Mouse (Mus musculus) 3134 (cell line): Measurements from ENCODE around the gene Cpa1.

Experiments
- DNase-seq: peaks from one replicate; pipeline ENCODE4 v3.0.0-alpha.2; 2011; ENCODE audit warnings: low spot score; ENCODE audit not compliant: insufficient read length; ENCODE audit errors: extremely low read depth

Gene Cpa1

DNA sequence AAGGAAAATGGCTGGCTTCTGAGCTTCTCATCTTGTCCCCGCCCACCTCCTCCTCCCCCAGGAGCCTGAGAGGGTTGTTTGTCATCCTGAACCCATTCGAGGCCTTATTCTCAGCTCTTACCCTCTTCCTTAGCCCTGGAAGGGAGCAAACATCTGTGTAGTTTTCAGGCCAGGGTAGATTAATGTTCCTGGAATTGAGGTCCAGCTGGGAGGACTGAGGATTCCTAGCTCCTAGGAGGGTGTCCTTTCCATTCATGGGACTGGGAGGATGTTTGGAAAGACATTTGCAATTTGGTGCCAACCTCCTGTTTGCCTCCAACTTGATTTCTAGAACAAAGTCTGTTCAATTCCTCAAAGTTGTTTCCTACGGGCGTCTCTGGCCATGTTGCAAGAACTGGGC, 18.4 kb upstream of the Cpa1 start:
- no peak for DNase-seq

DNA sequence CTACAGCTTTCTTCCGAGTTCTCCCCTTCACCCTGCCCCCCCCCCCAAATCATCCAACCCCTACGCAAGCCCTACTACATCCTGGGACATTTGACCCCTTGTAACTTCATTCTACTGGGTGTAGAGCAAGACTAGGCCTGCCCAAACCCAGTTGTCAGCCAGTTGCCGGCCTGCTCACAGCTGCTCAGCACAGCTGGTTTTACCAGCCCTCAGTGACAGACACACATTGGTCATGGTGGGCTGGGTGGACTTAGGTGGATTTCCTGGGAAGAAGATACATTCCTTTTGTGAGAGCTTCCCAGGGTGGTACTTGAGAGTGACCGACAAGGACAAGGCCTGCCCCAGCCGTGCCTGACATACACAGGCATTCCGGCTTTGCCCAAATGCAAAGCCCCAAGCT, 18.0 kb upstream of the Cpa1 start:
- DNase-seq, result no peak

DNA sequence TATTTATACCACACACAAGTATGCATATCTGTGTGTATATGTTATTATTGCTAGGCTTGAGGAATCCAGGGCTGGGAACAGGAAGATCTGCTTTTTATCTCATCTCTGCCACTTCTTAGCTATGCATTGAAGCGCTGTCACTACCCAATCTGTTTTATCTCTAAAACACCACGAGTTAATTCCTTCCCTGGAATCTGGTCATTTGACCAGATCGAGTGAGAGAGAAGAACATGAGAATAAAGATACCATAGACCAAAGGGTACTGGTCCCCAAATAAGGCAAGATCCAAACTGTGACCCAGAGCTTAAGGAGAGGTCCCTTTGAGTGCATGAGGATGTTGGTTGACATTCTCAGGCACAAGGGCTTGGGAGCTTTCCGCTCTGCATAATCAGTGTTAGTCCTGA, 17.0 kb upstream of the Cpa1 start:
- DNase-seq, result no peak

DNA sequence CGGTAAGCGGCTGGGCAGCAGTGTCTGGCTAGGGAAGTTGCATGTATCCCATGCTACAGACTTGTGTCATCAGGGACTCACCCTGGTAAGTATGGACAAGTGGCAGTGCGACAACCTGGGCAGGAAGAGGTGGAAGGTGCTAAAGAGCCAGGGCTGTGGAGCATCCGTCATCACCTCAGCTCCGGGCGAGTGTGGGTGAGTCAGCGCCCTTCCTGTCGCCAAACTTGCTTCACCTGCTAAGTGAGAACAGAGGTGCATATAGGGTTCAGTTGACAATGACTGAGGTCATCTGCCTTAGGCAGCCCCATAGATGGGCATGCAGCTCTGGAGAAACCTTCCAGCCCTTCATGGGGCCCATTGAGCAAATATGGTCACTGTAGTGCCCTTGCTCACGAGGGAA, 14.3 kb upstream of the Cpa1 start:
- no peak for DNase-seq

DNA sequence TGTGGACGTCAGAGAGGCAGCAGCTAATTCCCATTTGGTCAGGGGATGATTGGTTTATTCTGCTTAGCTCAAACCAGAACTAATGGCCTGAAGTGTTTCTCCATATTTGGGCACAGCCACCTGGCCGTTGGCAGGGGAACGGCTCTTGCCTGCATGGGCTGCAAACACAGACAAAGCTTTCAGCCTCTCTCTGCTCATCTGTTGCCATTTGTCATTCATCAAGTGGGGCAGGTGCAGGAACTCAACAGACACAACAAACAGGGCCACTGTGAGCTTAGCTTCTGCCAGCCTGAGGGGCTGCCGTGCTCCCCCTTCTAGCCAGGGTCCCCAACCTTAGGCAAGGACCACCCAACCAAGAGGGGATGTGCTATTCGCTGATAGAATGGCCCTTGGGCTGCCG, 10.9 kb upstream of the Cpa1 start:
- no peak for DNase-seq

DNA sequence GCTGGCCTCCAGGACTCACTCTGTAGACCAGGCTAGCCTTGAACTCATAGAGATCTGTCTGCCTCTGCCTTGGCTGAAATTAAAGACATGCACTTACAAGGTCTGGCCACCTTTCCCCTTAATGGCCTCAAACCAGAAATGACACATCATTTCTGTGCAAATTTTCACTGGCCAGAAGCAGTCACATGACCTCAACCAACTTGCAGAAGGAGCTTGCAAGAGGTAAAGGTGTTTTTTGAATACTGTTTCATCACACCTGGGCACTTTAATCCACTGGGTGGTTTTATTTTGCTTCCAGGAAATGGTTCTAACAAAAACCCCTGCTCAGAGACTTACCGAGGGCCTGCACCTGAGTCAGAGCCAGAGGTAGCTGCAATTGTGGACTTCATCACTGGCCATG, 9.0 kb upstream of the Cpa1 start:
- no peak for DNase-seq

DNA sequence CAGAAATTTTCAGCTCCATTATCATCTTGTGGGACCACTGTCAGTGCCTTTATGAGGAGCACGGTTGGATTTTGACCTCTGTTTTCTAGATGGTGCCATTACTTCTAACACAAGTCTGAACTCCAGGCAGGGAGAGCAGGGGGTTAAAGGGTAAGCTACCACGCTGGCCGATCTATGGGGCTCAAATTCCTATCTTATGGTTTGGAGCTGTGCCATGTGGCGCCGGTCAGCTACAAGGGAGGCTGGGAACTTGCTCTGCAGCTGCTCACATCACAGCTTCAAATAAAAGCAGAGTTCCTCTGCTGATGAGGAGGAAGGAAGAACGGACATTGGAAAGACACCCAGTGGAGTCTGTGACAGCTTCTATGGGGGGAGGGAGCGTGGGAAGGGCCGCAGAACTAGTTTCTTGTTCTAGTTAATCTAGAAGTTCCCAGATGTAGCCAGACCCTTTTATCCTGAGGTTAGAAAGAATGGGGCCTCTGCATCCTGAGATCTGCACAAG, 3.6 kb upstream of the Cpa1 start:
- DNase-seq, result no peak

DNA sequence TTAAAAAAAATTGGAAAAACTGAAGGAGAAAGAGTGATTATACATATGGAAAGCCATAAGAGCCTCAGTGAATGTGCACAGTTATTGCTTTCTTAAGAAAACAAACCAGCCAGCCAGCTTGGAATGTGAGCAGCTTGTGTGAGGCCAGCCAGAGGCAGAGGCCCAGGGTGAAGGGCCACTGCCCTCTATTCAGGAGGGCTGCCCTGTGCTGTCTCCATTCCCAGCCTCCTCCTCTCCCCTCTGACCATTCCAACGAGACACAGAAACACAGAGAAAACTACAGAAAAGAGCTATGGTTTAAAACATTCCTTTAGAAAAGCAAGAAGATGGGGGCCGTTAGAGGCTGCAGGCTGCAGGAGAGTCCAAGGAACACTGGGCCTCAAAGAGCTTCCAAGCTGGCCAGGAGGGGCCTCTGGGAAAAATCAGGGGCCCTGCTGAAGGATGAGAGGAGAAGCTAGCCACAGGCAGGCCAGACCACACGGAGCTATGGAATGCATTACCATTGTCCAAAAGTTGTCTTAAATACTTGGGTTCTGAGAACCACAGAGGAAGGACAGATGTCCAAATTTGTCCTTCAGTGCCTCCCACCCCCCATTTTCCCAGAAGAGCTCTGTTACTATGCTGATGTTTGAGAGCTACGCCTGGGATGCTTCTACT, 2.7 kb upstream of the Cpa1 start:
- DNase-seq, result no peak

DNA sequence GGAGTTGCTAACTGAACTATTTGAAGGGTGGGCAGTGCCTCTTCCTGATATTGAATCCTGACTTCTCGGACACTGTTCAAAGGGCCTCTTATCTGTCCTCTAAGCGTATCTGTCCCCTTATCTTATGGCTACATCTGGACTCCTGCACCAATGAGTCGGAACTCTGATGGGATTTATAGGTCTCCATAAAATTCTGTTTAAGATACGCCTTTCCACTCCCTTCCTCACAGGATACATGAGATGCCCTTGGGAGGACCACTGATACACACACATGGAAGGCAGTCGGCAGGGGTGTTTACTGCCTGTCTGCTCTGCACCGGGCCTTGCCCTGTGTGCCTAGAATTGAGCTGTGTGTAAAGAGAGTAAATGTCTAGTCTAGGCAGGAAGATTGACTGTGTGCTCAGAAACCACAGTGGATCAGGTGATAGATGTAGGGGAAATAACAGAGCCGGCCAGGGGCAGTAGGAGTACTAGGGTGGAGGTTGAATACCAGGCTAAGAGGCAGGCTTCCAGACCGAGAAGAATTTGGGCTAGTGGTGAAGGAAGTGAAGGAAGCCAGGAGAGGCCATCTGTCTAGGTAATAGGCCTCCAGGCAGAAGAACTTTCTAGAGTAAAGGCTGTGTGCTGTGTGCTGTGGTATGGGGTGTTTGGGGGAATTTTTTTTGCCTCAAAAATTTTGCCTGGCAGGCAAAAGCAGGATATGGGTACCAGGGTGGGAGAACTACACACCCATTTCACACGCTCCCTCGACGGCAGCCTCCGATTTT, 4.9 kb downstream of the Cpa1 start:
- no peak for DNase-seq

DNA sequence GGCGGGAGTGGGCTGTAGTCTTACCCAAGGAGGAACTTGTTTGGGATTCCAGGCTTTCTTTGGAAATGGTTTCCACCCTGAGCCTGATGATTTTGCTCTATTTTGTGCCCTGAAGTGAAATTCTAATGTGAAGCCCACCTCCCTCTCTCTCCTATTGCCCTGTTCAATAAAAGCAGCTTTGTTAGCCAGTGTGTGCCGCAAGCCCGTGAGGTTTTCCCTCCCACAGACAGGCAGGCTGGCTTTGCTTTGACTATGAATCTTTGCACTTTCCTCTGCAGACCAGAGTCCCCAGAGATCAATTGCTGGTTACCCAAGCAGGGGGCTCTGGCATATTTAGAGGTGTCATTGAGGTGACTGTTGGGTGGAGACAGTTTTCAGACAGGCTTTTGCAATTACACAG, 5.4 kb downstream of the Cpa1 start:
- no peak for DNase-seq

DNA sequence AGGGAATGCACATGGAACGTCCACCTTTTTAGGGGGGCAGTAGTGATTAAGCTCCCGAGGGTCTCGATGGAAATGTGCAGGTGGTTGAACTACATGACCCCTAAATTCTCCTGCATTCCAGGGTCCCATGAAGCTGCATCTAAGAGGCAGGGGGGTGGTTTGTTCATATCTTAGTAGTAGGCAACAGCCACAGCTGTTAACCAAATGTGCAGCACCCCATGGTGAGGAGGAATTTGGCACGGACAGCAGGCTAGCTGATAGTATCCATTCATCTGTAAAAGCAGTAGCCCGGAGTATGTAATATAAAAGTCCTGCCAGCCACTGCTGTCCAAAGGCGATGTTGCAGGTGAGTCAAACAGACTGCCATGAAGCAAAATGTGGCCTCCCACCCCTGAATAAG, 6.4 kb downstream of the Cpa1 start:
- no peak for DNase-seq

DNA sequence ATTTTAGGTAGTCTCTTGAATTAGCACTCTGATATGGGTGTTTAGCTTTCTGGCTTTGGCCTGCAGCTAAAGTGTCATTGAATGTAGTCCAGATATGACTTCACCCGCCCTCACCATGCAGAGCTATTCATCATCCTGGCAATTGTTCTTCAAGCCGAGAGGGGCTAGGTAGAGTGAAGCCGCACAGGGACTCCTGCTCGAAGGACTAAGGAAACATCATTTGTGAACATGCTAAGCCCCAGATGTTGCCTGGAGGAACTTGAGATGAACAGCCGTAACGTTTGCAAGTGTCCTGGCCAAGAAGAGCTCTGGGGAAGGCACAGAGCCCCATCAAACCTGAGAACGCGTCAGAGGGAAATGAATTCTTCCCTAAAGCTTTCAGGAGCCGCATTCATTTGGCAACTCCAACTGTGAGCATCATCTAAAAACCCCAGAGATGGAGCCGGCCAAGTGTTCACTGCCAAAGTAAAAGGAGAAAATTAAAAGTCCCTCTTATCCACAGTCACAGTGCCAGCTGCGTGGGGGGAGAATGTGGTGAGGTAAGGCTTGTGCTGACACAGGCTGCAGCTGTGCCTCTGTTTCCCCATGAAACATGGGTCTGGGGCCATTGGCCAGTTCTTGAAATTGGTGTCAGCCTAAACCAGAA, 10.8 kb downstream of the Cpa1 start:
- DNase-seq, result no peak

DNA sequence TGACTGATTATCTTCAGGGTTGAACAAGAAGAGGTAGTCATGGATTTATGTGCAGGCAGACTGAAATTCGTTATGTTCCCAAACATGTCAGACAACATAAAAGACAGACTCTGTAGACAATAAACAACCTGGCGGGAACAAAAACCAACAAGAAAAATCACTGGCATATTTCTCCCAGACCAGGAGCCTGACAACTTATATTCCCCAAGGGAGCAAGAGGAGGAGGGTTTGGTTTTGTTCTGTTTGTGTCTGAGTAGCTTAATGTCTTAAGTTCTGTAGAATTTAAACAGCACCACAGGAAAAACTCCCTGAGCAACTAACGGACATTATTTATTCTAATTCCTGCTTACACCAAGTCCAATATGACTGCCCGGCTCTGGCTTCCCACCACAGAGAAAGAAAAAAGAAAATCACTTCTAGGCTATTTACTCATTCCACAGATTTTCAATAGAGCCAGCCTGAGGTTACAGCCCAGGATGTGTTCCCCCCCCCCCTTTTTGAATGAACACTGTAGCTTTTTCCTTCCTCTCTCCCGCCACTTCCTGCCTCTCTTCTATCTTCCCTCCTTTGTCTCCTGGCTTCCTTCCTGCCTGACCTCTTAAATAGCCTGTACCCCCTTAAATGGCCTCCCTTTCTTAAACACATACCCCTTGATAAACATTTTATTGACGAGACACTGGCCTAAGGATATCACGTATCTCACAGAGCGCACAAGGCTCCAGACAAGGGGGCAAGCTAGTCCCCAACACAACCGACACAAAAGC, 13.6 kb downstream of the Cpa1 start:
- DNase-seq, result no peak

DNA sequence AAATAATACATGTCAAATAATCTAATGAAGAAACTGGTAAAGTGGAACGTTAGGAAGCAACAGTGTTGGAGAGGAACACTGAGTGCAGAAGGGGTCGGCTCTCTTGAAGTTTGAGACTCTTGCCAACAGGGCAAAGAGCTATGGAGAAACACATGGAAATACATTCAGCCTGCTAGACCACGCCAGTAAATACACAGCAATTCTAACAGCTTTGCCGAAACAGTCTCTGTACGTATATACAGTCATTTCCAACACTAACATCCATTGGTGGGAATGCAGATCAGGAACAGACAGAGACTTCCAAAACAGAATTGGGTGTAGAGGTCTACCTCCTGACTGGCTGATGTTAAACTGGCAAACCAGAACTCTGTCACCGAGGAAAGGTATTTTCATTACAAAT, 14.5 kb downstream of the Cpa1 start:
- DNase-seq, result no peak

DNA sequence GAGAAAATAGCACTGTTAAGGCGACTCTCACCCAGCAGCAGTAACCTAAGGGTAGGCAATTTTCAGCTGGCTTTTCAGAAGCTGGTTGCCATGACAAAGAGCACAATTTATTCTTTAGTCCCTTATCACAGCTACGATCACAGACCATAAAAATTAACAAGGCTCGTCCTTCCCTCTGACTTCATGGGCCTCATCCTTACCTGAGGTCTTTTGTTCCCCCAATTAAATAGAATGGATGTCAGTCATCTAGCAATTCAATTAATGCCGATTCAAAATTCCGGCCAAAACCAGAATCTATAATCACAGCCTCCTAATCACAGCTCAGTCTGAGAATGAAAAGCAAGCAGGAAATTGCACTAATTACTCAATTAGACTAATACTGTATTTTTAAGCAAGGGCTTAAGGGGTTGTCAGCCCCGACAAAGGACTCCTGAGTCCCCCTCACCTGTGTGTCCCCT, 15.4 kb downstream of the Cpa1 start:
- no peak for DNase-seq

DNA sequence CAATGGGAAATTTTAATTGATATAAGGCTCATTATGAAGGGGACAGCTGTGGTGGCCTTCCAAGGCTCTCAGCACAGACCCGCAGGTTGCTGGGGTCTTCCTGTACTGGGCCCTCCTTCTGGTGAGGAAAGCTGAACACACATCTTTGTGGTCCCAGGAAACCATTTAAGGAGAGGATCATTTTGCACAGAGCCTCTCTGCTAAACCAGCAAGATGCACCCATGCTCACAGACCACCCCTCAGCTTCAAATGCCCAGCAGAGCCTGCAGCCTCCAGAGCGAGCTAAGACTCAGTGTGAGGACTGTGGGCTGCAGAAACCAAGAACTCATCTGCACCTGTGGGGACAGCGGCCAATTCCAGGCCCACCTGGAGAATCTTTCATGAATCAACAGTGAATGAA, 15.9 kb downstream of the Cpa1 start:
- no peak for DNase-seq

DNA sequence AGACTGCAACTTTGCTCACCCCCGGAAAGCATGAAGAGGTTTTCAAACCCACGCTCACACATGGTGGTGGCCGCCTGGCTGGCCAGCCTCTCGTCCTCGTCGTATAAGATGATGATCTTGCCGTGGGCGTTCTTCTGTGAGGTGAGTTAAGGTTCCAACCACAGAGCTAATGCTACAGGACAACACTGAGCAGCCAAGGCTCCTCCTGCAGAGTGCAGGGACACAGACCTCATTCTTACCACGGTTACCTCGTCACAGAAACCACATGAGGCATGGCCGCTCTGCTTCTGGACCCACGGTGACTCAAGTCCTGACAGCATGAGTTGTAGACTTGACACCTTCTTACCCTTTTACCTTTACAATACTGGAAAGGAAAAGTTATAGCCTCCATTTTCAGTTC, 18.3 kb downstream of the Cpa1 start:
- DNase-seq, result no peak

DNA sequence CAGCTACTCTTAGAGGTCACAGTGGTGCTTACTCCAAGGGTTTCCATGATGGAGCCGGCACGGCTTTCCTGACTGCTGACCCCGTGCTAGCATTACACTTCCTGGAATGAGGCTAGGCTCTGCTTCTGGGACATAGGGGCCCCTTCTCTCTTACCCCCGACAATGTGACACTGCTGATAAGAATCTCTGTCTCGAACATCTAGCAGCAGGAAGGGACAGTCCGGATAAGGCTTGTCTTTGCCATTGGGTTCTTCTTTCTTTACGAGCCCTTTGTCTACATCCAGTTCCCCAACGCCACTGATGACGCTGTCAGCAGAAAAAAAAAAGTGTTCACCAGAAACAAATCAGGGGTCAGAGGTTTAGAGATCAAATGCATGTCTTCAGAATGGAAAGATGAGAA, 19.6 kb downstream of the Cpa1 start:
- DNase-seq, result no peak

DNA sequence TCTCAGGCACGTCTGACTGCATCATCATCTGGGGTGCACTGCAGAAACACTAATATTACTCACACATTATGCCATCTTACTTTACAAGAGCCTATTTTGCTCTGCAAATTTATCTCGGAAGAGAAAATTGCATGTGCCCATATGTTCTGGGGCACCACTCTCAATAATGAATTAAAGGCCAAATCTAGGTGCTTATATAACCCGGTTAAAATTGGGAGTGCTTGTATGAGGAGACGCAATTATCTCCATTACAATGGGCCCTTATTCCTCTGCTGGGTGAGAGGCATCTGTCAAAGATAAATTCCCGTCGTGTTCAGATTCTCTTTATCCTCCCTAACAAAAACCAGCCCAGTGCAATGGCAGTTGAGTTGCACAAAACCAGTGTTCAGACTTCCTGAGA, 25.8 kb downstream of the Cpa1 start:
- no peak for DNase-seq

DNA sequence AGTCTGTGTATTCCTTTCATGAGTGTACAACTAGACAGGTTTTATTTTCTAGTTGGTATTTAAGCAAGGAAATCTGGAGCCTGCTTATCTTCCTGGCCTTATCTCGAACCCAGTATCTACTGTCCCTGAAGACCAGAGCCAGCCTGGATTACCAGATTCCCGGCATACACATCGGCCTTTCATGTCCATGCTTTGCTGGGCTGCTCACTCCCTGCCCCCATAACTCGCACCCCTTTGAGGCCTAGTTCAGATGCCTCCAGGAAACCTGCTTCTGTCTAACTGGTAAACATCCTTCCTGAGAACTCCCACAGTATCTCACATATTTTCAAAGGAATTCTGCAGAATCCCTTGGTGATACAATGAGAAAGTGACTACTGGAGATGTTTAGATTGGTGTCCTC, 26.3 kb downstream of the Cpa1 start:
- no peak for DNase-seq

DNA sequence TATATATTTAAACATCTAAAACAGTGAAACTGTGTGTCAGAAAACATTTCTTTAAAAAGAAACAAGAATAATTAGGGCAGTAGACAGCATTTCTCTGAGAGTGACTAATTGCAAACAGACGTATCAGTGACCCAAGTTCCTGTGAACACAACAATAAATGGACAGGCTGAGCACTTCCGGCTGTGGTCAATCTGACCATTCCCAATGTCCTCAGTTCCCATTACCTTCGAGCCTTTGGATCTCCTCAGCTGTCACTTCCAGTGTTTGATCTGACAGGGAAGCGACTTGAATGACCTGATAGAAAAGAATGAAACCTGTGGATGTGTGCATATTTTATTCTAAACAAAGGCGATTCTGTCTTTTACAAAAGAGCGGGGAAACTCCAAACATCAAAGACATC, 27.0 kb downstream of the Cpa1 start:
- no peak for DNase-seq
